Mouse (Mus musculus) lung, adult 2 months (tissue): ENCODE measurements around the gene Runx3. TPM values are rescaled to one million over a fixed set of nuclear protein-coding genes. Genes with fewer than 3 reads are reported as not detected.
"Not testable (repeated sequence)": the region's sequence is repeated elsewhere in the genome, so short reads cannot be mapped to it uniquely, and the experiment has no call there.

ENCODE experiments used
- DNase-seq: peaks from one replicate; pipeline ENCODE4 v3.0.0; 2022
- H3K4me1 ChIP-seq: fragments of 200-500 bp; 2 replicates; pipeline ENCODE4 v1.6.1; 2011; ENCODE audit warnings: low read length; ENCODE audit not compliant: control insufficient read depth, insufficient read depth
- H3K4me3 ChIP-seq: fragments of 200-500 bp; replicated peaks from 2 replicates; pipeline ENCODE3; 2011; ENCODE audit warnings: low read depth, mild to moderate bottlenecking, control low read depth, low read length; ENCODE audit errors: extremely low read depth
- CTCF ChIP-seq: fragments of 200-500 bp; IDR thresholded peaks from 2 replicates; pipeline ENCODE4 v1.5.1; 2011; ENCODE audit warnings: mild to moderate bottlenecking, low read length, control low read depth; ENCODE audit not compliant: insufficient read depth
- POLR2A ChIP-seq: fragments of 200-500 bp; IDR thresholded peaks from 2 replicates; pipeline ENCODE4 v1.6.1; 2011; ENCODE audit warnings: low read depth, mild to moderate bottlenecking, control low read depth, low read length, borderline replicate concordance; ENCODE audit errors: extremely low read depth
- WGBS: fragments of 180-500 bp; shearing (Covaris S2); methylation state at CpG from one replicate; pipeline ENCODE4 v1.1.7; 2018; 5-methylcytosine and 5-hydroxymethylcytosine counted together
- polyA plus RNA-seq: library from polyadenylated mRNA; depleted of rRNA; stranded (reverse); fragments of >200 nt; gene quantifications from 2 replicates; pipeline ENCODE4 v1.2.3, GENCODE M21; 2012

Runx3 gene
- polyA plus RNA-seq, 1 experiment: 2.8 TPM

GRCm38 (mm10) chr4:135181819-135182218 is 61.4 kb downstream of the Runx3 start:
- no peak for DNase-seq
- no peak overlapping the region for H3K4me3 ChIP-seq
- H3K4me1 ChIP-seq: no peaks in the 10 kb centered on the region
- TF ChIP-seq POLR2A (no peak), CTCF (no peak)
- 82% methylated on average over 4 of the region's 4 CpGs for WGBS

GRCm38 (mm10) chr4:135184277-135184676 is 63.8 kb downstream of the Runx3 start:
- DNase-seq, H3K4me3 ChIP-seq, H3K4me1 ChIP-seq: not testable (repeated sequence)
- 90% methylated on average over 7 of the region's 13 CpGs for WGBS

GRCm38 (mm10) chr4:135189452-135190008 is 69.1 kb downstream of the Runx3 start:
- TF ChIP-seq POLR2A (no peak), CTCF (no peak)
- WGBS: 64% methylated on average over 12 of the region's 12 CpGs
- Histone ChIP-seq H3K4me3 (no peak overlapping the region), H3K4me1 (no peaks in the 10 kb centered on the region)
- no peak for DNase-seq

GRCm38 (mm10) chr4:135190364-135190763 is 69.9 kb downstream of the Runx3 start:
- DNase-seq: no peak
- TF ChIP-seq CTCF (no peak), POLR2A (no peak)
- WGBS: 88% methylated on average over 1 of the region's 1 CpGs
- no peak overlapping the region for H3K4me3 ChIP-seq
- H3K4me1 ChIP-seq: no peaks in the 10 kb centered on the region

- WGBS: 75% methylated on average over 1 of the region's 1 CpGs
- no peak overlapping the region for H3K4me3 ChIP-seq
- H3K4me1 ChIP-seq: no peaks in the 10 kb centered on the region
- DNase-seq: no peak
- TF ChIP-seq CTCF: no peak
- TF ChIP-seq POLR2A: no peak
Measured at GRCm38 (mm10) chr4:135191185-135191584, 70.7 kb downstream of the Runx3 start.

- DNase-seq: no peak
- Histone ChIP-seq H3K4me1 (no peaks in the 10 kb centered on the region), H3K4me3 (no peak overlapping the region)
- TF ChIP-seq POLR2A: no peak
- no peak for TF ChIP-seq CTCF
- 67% methylated on average over 11 of the region's 11 CpGs for WGBS
Measured at GRCm38 (mm10) chr4:135191604-135192003, 71.2 kb downstream of the Runx3 start.

GRCm38 (mm10) chr4:135192841-135193240 is 72.4 kb downstream of the Runx3 start:
- WGBS: 71% methylated on average over 5 of the region's 5 CpGs
- H3K4me3 ChIP-seq: no peak overlapping the region
- no peak for DNase-seq
- no peaks in the 10 kb centered on the region for H3K4me1 ChIP-seq
- no peak for TF ChIP-seq CTCF
- TF ChIP-seq POLR2A: no peak

- DNase-seq: no peak
- Histone ChIP-seq H3K4me1 (no peaks in the 10 kb centered on the region), H3K4me3 (no peak overlapping the region)
- 58% methylated on average over 8 of the region's 8 CpGs for WGBS
- no peak for TF ChIP-seq CTCF
- no peak for TF ChIP-seq POLR2A
Measured at GRCm38 (mm10) chr4:135197857-135198256, 77.4 kb downstream of the Runx3 start.

GRCm38 (mm10) chr4:135201771-135202170 is 81.3 kb downstream of the Runx3 start:
- TF ChIP-seq POLR2A (no peak), CTCF (no peak)
- no peak for DNase-seq
- 78% methylated on average over 16 of the region's 16 CpGs for WGBS
- Histone ChIP-seq H3K4me3 (no peak overlapping the region), H3K4me1 (peaks cover 5% of the 10 kb centered on the region; the same call in 1 of the 2 replicates)

- DNase-seq: peak; percentile 31
- TF ChIP-seq CTCF (no peak), POLR2A (no peak)
- WGBS: 1% methylated on average over 14 of the region's 14 CpGs
Measured at GRCm38 (mm10) chr4:135203279-135203678, 82.8 kb downstream of the Runx3 start.

More at GRCm38 (mm10) chr4:135203279-135203678, 82.8 kb downstream of the Runx3 start:
- Histone ChIP-seq H3K4me3 (peak overlapping the region; percentile 58), H3K4me1 (peaks cover 5% of the 10 kb centered on the region; the same call in 1 of the 2 replicates)
